Mouse (Mus musculus): ENCODE measurements at regions not wholly inside any gene's neighbourhood (a gene's known extent, or its start where the extent isn't known, plus 50 kb on each side); places are given as distances from the start of the nearest gene placed in this dataset.

- DNase-seq (ENCODE audit: extremely low spot score in 1 of 2, low spot score in 1 of 2): no peak
Measured at GRCm38 (mm10) chr12:39736097-39736920, 301.5 kb downstream of the Arl4a start.

- no peak for DNase-seq (ENCODE audit: extremely low spot score in 1 of 2, low spot score in 1 of 2)
Measured at GRCm38 (mm10) chr12:39734176-39734575, 303.6 kb downstream of the Arl4a start.

DNA sequence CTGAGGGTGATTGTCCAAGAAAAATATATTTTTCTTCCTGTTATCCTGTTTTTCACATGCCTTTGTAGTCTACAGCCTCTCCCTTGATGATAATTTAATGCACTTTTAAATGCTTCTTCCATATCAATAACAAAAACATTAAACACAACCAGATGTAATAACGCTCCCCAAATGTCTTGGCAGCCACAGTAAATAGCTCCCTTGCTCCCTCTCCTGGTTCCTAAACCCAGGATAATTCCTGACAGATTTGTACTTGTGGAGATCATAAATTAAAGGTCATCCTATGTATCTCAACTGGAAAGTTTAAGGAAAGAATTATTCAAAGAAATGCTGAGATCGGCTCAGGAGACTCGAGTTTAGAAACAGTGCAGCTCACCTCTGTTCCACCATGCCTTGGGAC is 306.6 kb downstream of the Arl4a start:
- DNase-seq (ENCODE audit: extremely low spot score in 1 of 2, low spot score in 1 of 2): no peak

- no peak for DNase-seq (ENCODE audit: extremely low spot score in 1 of 2, low spot score in 1 of 2)
Measured at GRCm38 (mm10) chr12:39729255-39729654, 308.6 kb downstream of the Arl4a start.

- no peak for DNase-seq (ENCODE audit: extremely low spot score in 1 of 2, low spot score in 1 of 2)
Measured at GRCm38 (mm10) chr12:39724172-39724571, 313.7 kb downstream of the Arl4a start.

GRCm38 (mm10) chr12:39715120-39715519 is 322.7 kb downstream of the Arl4a start:
- no peak for DNase-seq (ENCODE audit: extremely low spot score in 1 of 2, low spot score in 1 of 2)

- no peak for DNase-seq (ENCODE audit: extremely low spot score in 1 of 2, low spot score in 1 of 2)
Measured at GRCm38 (mm10) chr12:39714169-39714794, 323.5 kb downstream of the Arl4a start.

- DNase-seq (ENCODE audit: extremely low spot score in 1 of 2, low spot score in 1 of 2): no peak
Measured at GRCm38 (mm10) chr12:39711807-39712206, 326.0 kb downstream of the Arl4a start.

DNA sequence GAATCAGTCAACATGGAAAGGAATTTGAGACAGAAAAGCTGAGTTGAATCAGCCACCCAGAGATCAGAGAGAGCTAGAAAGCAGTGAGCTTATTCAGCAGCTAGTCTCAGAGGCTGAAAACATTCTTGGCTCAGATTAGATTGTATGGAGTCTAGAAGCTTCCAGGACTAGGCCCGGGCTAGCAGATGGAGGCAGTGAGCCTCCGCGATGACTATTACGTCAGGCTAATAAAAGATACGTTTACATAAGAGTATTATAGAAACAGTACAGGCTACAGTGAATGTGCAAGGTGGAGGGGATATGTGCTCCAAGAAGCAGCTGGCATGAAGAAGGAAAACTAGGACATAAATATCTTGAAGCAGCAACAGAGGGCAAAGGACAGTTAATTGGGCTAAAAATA is 328.0 kb downstream of the Arl4a start:
- peak in 1 of 2 experiments; percentile 8 for DNase-seq (ENCODE audit: extremely low spot score in 1 of 2, low spot score in 1 of 2)

DNA sequence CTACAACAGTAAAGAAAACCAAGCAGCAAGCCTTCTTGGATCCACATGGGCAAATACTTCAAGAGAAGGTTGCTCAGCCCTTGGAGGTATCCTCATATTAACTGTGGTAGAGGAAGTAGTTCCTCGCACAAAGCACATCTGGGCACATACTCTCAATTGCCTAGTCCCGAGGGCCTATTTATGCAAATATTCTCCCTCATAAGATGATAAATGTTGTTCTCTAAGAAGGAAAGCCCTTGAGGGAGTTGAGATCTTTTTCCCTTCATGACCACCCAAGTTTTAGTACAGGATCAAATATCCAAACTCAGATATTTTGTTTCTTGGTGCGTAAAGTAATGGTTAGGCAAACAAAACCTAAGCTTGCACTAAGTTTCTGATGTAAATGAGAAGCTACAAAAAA is 340.6 kb downstream of the Arl4a start:
- no peak for DNase-seq (ENCODE audit: extremely low spot score in 1 of 2, low spot score in 1 of 2)

GRCm38 (mm10) chr12:39695322-39695721 is 342.5 kb downstream of the Arl4a start:
- DNase-seq (ENCODE audit: extremely low spot score in 1 of 2, low spot score in 1 of 2): no peak

GRCm38 (mm10) chr12:39692043-39692442 is 345.8 kb downstream of the Arl4a start:
- DNase-seq (ENCODE audit: extremely low spot score in 1 of 2, low spot score in 1 of 2): no peak

- no peak for DNase-seq (ENCODE audit: extremely low spot score in 1 of 2, low spot score in 1 of 2)
Measured at GRCm38 (mm10) chr12:39685399-39685798, 352.4 kb downstream of the Arl4a start.

DNA sequence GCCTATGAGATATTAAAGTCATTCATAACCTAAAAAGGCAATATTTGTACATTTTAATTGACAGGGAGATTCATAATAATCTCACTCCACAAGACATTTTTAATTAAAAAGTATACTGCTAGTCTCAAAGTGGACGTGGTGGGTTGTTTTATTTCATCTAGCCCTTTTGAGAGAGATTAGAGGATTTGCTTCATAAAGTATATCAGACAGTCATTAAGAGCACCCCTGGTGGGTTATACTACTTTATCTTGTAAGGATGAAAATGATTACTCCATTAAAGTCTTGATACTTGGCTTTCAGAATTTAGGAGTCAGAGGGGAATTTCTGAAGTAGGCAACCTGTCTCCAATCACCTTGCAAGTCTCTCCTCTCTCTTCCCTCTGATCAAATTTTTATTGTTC is 355.7 kb downstream of the Arl4a start:
- DNase-seq (ENCODE audit: extremely low spot score in 1 of 2, low spot score in 1 of 2): no peak

DNA sequence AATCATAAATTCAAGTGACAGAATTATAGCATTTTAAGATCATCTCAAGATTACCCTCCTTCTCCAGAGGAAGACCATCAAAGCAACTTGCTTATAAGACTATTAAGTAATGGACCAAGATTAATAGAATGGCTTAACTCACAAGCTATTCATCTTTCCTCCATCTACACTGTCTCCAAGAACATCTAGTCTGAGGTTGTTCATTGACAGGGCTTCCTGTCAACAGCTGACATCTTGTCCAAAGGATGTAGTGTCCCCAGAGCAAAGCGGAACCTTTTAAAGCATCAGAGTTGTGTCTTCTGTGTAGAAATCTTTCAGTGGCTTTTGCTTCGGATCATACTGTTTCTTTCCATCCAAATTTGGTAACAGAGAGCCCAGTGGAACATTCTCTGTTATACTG is 362.2 kb downstream of the Arl4a start:
- no peak for DNase-seq (ENCODE audit: extremely low spot score in 1 of 2, low spot score in 1 of 2)

GRCm38 (mm10) chr12:39667701-39668100 is 370.1 kb downstream of the Arl4a start:
- DNase-seq (ENCODE audit: extremely low spot score in 1 of 2, low spot score in 1 of 2): no peak

DNA sequence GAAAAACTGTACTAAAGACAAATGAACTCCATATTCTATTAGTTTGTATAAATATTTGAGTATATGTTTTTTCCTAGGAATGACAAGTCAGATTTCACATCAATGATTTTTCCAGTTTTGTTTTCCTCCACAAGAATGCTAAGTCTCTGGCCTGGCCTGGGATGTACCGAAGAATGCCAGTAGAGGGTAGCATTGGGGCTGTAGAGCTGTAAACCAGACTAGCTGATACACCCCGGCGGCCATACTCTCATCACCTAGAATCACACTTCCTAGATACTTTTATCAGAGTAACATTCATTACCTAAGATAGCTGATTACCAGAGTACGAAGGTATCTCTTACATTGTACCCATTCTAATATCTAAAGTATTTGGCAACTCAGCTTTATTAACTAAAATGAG is 372.4 kb downstream of the Arl4a start:
- peak in 1 of 2 experiments; percentile 67 for DNase-seq (ENCODE audit: extremely low spot score in 1 of 2, low spot score in 1 of 2)

DNA sequence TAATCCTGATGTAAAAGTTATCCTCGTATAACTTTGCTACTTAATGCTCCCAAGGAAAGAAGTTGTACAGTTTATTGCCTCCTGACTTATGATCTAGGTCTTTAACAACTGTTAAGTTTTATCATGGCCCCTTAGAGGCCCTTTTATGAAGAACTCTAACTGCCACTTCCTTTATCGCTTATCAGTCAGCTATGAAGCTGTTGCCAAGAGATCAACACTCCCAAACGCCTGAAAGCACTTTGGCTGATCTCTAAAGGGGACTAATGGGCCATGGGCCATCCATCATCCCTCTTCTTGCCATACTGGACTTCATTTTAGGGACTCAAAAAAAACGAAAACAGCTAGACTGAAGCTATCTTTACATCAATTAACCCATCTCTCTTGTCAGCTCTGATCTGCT is 377.4 kb downstream of the Arl4a start:
- no peak for DNase-seq (ENCODE audit: extremely low spot score in 1 of 2, low spot score in 1 of 2)

DNA sequence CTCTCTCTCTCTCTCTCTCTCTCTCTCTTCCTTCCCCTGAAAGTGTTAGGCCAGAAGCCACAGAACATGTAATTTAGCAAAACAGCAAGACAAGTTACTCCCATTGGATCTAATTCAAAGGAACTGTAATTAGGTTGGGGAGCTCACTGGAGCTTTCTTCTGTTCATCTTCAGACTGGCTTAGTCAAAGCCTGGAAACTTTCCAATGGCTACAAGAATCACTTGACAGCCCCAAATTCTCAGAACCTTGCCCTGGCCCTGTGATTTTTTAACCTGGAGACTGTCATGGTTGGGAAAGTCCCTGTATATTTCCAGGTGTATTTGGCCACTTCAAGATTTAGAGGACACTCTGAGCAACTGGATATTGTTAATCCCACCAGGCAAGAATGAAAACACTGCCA is 381.2 kb downstream of the Arl4a start:
- no peak for DNase-seq (ENCODE audit: extremely low spot score in 1 of 2, low spot score in 1 of 2)

- no peak for DNase-seq (ENCODE audit: extremely low spot score in 1 of 2, low spot score in 1 of 2)
Measured at GRCm38 (mm10) chr12:39648952-39649351, 388.9 kb downstream of the Arl4a start.

DNA sequence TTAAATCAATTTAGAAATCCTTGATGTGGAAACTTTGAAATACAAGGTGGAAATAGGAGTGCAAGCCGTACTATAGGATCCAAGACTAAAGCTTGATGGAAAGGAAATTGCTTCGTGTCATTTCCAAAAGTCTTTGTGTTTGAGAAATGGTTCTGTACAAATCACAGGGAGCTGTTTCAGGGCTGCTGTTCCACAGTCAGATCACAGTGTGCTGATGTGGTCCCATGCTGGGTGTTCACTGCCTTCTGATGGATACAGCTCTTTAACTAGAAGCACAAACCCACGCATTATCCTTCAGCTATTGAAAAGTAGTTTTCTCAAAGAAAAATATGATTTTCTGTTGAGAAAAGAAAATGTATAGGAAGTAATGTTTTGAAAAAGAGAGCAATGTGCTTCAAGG is 391.3 kb downstream of the Arl4a start:
- no peak for DNase-seq (ENCODE audit: extremely low spot score in 1 of 2, low spot score in 1 of 2)

GRCm38 (mm10) chr12:39645581-39645980 is 392.2 kb downstream of the Arl4a start:
- DNase-seq (ENCODE audit: extremely low spot score in 1 of 2, low spot score in 1 of 2): no peak
